Mouse (Mus musculus) testis, adult 2 months (tissue): ENCODE measurements around the gene Mapk12. TPM values are rescaled to one million over a fixed set of nuclear protein-coding genes. Genes with fewer than 3 reads are reported as not detected.
A peak's percentile ranks its signal among the peaks of the same experiment; 100 is the strongest.

ENCODE experiments used
- H3K27ac ChIP-seq: fragments of 200-500 bp; 2 replicates; pipeline ENCODE4 v1.5.1; 2012; ENCODE audit warnings: low read depth, low read length; ENCODE audit not compliant: control insufficient read depth, insufficient read depth
- H3K27me3 ChIP-seq: fragments of 200-500 bp; 2 replicates; pipeline ENCODE4 v1.6.1; 2012; ENCODE audit warnings: mild to moderate bottlenecking, low read length, moderate library complexity; ENCODE audit not compliant: control insufficient read depth, insufficient read depth
- H3K36me3 ChIP-seq: fragments of 200-500 bp; 2 replicates; pipeline ENCODE4 v1.6.1; 2012; ENCODE audit warnings: mild to moderate bottlenecking, low read length; ENCODE audit not compliant: control insufficient read depth, insufficient read depth
- H3K4me1 ChIP-seq: fragments of 200-500 bp; 2 replicates; pipeline ENCODE4 v1.6.1; 2012; ENCODE audit warnings: low read length; ENCODE audit not compliant: control insufficient read depth, insufficient read depth
- H3K4me3 ChIP-seq: fragments of 200-500 bp; 2 replicates; pipeline ENCODE4 v1.5.1; 2012; ENCODE audit warnings: low read depth, mild to moderate bottlenecking, low read length, moderate library complexity, mixed read lengths; ENCODE audit not compliant: control insufficient read depth
- CTCF ChIP-seq: fragments of 200-500 bp; IDR thresholded peaks from 2 replicates; pipeline ENCODE4 v1.5.1; 2012; ENCODE audit warnings: low read depth, mild to moderate bottlenecking, inconsistent platforms, low read length, moderate library complexity; ENCODE audit not compliant: control insufficient read depth, insufficient read depth, insufficient replicate concordance
- POLR2A ChIP-seq: fragments of 200-500 bp; IDR thresholded peaks from 2 replicates; pipeline ENCODE4 v1.6.1; 2012; ENCODE audit warnings: low read depth, mild to moderate bottlenecking, inconsistent platforms, low read length, moderate library complexity; ENCODE audit not compliant: control insufficient read depth
- polyA plus RNA-seq: library from polyadenylated mRNA; depleted of rRNA; stranded (reverse); fragments of >200 nt; gene quantifications from 2 replicates; pipeline ENCODE4 v1.2.3, GENCODE M21; 2012

Mapk12 gene
- polyA plus RNA-seq, 1 experiment: 1.0 TPM

DNA sequence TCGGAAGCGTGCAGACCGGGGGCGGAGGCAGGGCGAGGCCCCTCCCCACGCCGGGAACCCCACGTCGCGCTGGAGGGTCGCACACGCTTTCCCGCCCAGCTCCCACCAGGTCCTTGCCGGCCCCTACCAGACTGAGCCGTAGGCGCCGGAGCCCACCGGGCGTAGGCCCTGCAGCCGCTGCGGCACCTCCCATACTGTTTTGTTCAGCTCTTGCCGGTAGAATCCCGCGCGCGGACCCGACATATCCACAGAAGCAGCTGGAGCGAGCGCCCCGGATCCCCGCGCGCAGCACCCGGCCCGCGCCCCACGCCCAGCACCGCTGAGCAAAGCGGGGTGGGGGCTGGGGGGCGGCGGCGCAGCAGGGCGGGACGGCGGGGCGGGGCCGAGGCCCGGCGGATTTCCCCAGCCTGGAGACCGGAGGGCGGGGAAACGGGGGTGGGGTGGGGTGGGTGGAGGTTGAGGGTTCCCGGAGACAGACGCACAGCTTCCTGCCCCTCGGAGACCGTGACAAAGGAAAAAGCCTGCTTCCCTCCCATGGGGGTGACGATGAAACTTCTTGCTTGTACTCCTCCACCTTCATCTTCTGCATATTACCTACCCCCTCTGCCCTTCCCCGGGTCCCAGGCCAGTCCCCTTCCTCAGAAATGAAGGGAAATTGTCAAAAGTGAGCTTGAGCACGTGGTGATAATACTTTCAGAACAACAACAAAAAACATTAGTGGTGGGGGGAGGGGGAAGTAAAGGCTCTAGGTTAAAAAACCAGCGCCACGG, 9.0 kb upstream of the Mapk12 start, which contains the start of gene Mapk11:
Mapk11 (minus strand) TSS at position 358 of the 770 bp plus-strand sequence.
- H3K4me3 ChIP-seq: peak within 1 kb of the TSS; percentile 72
- no peak for TF ChIP-seq POLR2A
- no peak for TF ChIP-seq CTCF
- H3K27ac ChIP-seq: no peak within 1 kb of the TSS
- H3K27me3 ChIP-seq: no peaks in the 10 kb centered on the region; the same call in 1 of the 2 replicates
- no peaks in the 10 kb centered on the region for H3K36me3 ChIP-seq
- peaks cover 44% of the 10 kb centered on the region for H3K4me1 ChIP-seq

DNA sequence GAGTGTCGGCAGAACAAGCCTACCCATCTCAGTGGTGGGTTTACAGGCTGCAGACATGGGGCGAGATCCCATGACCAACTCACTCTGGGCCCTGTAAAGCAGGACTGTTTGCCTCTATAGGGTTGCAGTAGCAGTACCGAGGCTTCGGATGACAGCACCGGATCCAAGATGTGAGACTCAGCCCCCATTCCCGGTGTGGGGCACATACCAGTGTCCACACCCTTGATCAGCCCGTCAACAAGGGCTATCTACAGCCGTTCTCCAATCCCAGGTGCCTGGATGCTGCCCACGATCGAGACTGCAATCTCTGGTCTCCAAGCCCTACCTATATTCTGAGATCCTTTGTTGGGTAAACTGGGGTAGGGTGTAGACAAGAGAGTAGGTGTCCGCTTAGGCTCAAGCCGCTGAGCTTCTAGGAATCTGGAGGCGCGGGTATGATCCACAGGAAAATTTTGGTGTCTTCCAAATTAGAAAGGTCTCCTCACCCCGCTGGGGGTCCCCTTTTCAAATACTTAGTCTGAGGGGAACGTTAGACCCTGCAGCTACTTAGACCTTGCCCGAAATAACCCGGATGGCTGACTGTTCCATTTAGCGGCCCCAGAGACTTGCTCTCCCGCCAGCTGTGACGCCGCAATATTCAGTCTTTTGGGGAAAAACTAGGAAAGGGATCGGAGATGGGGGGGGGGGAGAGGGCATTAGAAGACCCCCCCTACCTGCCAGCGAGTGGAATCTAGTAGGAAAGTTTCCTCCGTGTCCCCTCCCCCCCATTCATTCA, 8.2 kb upstream of the Mapk12 start:
- Histone ChIP-seq H3K36me3 (no peaks in the 10 kb centered on the region), H3K4me3 (peak overlapping the region; percentile 72), H3K27me3 (no peaks in the 10 kb centered on the region; the same call in 1 of the 2 replicates), H3K4me1 (peaks cover 44% of the 10 kb centered on the region), H3K27ac (no peak overlapping the region)
- TF ChIP-seq CTCF (no peak), POLR2A (no peak)

DNA sequence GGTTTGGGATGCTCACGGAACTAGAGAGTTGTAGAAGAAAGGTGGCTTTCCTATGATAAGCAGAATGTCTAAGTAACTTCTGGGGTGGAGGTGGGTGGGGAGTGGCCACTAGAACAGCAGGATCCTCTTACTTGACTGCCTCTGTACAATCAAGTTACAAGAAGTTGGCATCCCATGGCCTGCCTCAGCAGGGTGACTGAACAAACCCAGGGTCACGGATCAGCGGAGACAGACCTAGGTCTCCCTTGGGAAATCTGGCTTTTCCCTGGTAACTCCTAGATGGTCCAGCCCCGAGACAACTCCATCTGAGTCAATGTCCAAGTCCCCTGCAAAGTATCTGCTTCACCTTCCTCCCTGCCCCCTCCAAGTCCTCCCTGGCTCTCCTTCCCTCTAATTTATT, 7.4 kb upstream of the Mapk12 start:
- no peak overlapping the region for H3K27ac ChIP-seq
- H3K4me1 ChIP-seq: peaks cover 44% of the 10 kb centered on the region
- no peak for TF ChIP-seq CTCF
- TF ChIP-seq POLR2A: no peak
- H3K36me3 ChIP-seq: no peaks in the 10 kb centered on the region
- no peak overlapping the region for H3K4me3 ChIP-seq
- H3K27me3 ChIP-seq: no peaks in the 10 kb centered on the region; the same call in 1 of the 2 replicates

DNA sequence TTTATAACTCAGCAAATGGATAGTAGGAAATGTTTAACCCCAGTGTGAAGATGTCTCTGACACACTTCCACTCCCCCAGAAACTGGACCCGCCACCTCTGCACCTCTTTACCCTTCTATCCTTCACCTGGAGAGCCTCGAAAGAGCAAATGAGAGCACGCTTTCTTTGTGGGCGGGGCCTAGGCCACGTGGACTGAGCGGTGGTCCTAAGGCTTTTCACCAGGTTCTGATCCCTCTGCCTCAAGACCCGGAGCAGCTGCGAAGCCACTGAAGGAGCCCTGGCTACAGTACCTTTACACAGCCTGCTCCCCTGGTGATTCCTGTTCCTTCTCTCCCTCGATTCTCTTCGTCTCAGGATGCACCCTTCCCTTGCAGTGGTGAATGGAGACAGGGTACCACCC, 7.0 kb upstream of the Mapk12 start:
- Histone ChIP-seq H3K27me3 (no peaks in the 10 kb centered on the region; the same call in 1 of the 2 replicates), H3K27ac (no peak overlapping the region), H3K4me3 (no peak overlapping the region), H3K4me1 (peaks cover 40% of the 10 kb centered on the region), H3K36me3 (no peaks in the 10 kb centered on the region)
- no peak for TF ChIP-seq POLR2A
- TF ChIP-seq CTCF: no peak

DNA sequence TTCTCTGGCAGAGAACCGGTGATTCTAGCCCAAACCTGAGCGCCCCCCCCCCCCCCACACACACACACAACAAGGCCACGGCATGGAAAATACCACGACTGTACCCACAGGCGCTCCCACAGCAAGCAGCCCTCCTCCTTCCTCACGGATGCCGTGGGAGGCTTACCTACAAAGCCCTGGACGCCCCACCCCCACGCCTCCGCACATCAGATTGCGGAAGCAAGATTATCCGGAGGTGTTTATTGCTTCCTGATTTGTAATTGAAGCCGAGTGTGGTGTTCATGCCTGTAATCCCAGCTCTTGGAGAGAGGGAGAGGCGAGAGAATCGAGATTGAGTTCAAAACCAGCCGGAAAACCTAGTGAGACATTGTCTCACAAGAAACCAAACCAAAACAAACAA, 6.5 kb upstream of the Mapk12 start:
- Histone ChIP-seq H3K27me3 (no peaks in the 10 kb centered on the region; the same call in 1 of the 2 replicates), H3K36me3 (no peaks in the 10 kb centered on the region), H3K27ac (no peak overlapping the region), H3K4me1 (peaks cover 36% of the 10 kb centered on the region), H3K4me3 (no peak overlapping the region; the same call in 1 of the 2 replicates)
- TF ChIP-seq CTCF (no peak), POLR2A (no peak)

DNA sequence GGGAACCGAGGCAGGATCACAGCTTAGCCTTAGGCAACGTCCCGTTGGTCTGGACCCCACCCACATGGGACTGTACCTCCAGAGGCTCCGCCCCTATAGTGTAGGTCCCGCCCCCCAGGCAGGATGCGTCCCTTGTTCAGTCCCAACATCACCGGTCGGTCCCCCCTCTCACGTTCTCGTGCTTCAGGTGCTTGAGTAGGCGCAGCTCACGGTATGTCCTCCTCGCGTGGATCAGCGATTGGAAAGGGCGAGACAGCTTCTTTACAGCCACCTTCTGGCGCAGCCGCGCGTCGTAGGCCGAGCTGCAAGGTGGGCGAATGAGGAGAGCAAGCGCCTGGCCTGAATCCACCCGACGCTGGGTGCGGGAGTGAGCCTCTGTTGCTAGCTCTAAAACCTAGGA, 6.0 kb upstream of the Mapk12 start:
- no peak overlapping the region for H3K27ac ChIP-seq
- H3K27me3 ChIP-seq: no peaks in the 10 kb centered on the region; the same call in 1 of the 2 replicates
- no peaks in the 10 kb centered on the region for H3K36me3 ChIP-seq
- TF ChIP-seq CTCF (no peak; the same call in 1 of the 2 replicates), POLR2A (no peak)
- peaks cover 36% of the 10 kb centered on the region for H3K4me1 ChIP-seq
- H3K4me3 ChIP-seq: peak overlapping the region; percentile 50

DNA sequence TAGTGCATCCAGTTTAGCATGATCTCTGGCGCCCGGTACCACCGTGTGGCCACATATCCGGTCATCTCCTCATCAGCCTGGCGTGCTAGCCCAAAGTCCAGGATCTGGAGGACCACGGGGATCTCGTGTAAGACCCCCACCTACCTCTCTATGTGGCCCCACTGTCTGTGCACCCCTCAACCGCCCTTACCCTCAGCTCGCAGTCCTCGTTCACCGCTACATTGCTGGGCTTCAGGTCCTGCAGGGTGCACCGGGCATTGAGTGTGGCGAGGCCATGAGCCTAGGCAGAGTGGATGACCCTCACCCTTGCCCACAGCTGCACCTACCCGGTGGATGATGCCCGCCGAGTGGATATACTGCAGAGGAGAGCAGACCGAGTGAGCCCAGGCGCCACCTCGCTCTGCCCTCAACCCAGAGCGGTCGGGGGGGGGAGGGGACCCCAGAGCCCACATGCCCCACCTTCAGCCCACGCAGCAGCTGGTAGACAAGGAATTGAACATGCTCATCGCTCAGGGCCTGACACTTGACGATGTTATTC, 5.4 kb upstream of the Mapk12 start:
- Histone ChIP-seq H3K27ac (no peak overlapping the region), H3K4me3 (no peak overlapping the region; the same call in 1 of the 2 replicates), H3K4me1 (peaks cover 39% of the 10 kb centered on the region)

More for the DNA sequence above, 5.4 kb upstream of the Mapk12 start:
- TF ChIP-seq CTCF (no peak), POLR2A (no peak)
- Histone ChIP-seq H3K36me3 (no peaks in the 10 kb centered on the region), H3K27me3 (no peaks in the 10 kb centered on the region; the same call in 1 of the 2 replicates)
